Mouse (Mus musculus) neural tube, embryonic 12.5 days (tissue): ENCODE results near the gene Gtf2i. TPM values are rescaled to one million over a fixed set of nuclear protein-coding genes. Genes with fewer than 3 reads are reported as not detected.

Experiments
- ATAC-seq: fragments of 200-750 bp; cut with Nextera tagmentation; 2 replicates; pipeline ENCODE4 v1.8.0; 2017; ENCODE audit warnings: low read depth, mild to moderate bottlenecking, moderate TSS enrichment, moderate library complexity; ENCODE audit not compliant: low FRiP score
- H3K27ac ChIP-seq: fragments of 300-500 bp; sonication (generic); 2 replicates; pipeline ENCODE4 v1.5.1; 2016
- H3K27me3 ChIP-seq: fragments of 300-500 bp; sonication (generic); replicated peaks from 2 replicates; pipeline ENCODE4 v1.6.1; 2016; ENCODE audit warnings: mild to moderate bottlenecking
- H3K36me3 ChIP-seq: fragments of 300-500 bp; sonication (generic); 2 replicates; pipeline ENCODE4 v1.6.1; 2016; ENCODE audit warnings: mild to moderate bottlenecking
- H3K4me1 ChIP-seq: fragments of 300-500 bp; sonication (generic); 2 replicates; pipeline ENCODE4 v1.6.1; 2016
- H3K4me2 ChIP-seq: fragments of 300-500 bp; sonication (generic); replicated peaks from 2 replicates; pipeline ENCODE4 v1.6.1; 2016; ENCODE audit warnings: mild to moderate bottlenecking
- H3K4me3 ChIP-seq: fragments of 300-500 bp; sonication (generic); 2 replicates; pipeline ENCODE4 v1.5.1; 2016
- H3K9ac ChIP-seq: fragments of 300-500 bp; sonication (generic); 2 replicates; pipeline ENCODE4 v1.6.1; 2016; ENCODE audit warnings: mild to moderate bottlenecking
- H3K9me3 ChIP-seq: fragments of 300-500 bp; sonication (generic); 2 replicates; pipeline ENCODE4 v1.6.1; 2016; ENCODE audit warnings: mild to moderate bottlenecking
- WGBS: fragments of 180-500 bp; shearing (Covaris S2); methylation state at CpG from one replicate; pipeline ENCODE4 v1.1.7; 2016; 5-methylcytosine and 5-hydroxymethylcytosine counted together
- polyA plus RNA-seq: library from polyadenylated mRNA; unstranded; fragments of >200 nt; fragmentation: Nextera tagmentation; extraction: Ambion mirVana; gene quantifications from 2 replicates; pipeline ENCODE4 v1.2.1, GENCODE M21; 2016

Gtf2i gene
- polyA plus RNA-seq, 1 experiment from 2014 or later: 214 TPM

GRCm38 (mm10) chr5:134249245-134249649 lies 65.3 kb downstream of the Gtf2i start:
- no peaks in the 10 kb centered on the region for H3K9me3 ChIP-seq
- ATAC-seq: no peak
- H3K4me1 ChIP-seq: no peaks in the 10 kb centered on the region
- H3K27ac ChIP-seq: no peak overlapping the region
- peaks cover 97% of the 10 kb centered on the region for H3K36me3 ChIP-seq
- WGBS: 96% methylated on average over 8 of the region's 8 CpGs
- no peak overlapping the region for H3K4me2 ChIP-seq
- no peaks in the 10 kb centered on the region for H3K27me3 ChIP-seq
- H3K9ac ChIP-seq: no peak overlapping the region
- H3K4me3 ChIP-seq: no peak overlapping the region

- 94% methylated on average over 14 of the region's 14 CpGs for WGBS
- ATAC-seq: no peak
These were observed 65.8 kb downstream of the Gtf2i start for GRCm38 (mm10) chr5:134248608-134249244.

GRCm38 (mm10) chr5:134246146-134246545 lies 68.4 kb downstream of the Gtf2i start:
- Histone ChIP-seq H3K4me1 (no peaks in the 10 kb centered on the region), H3K27ac (no peak overlapping the region), H3K9ac (no peak overlapping the region), H3K36me3 (peaks cover 97% of the 10 kb centered on the region), H3K4me2 (no peak overlapping the region), H3K27me3 (no peaks in the 10 kb centered on the region), H3K4me3 (no peak overlapping the region), H3K9me3 (no peaks in the 10 kb centered on the region)
- 94% methylated on average over 5 of the region's 5 CpGs for WGBS
- no peak for ATAC-seq

More at GRCm38 (mm10) chr5:134248608-134249244, 65.8 kb downstream of the Gtf2i start:
- no peaks in the 10 kb centered on the region for H3K4me1 ChIP-seq
- no peak overlapping the region for H3K4me2 ChIP-seq
- no peak overlapping the region for H3K27ac ChIP-seq
- H3K4me3 ChIP-seq: no peak overlapping the region
- no peaks in the 10 kb centered on the region for H3K9me3 ChIP-seq
- no peak overlapping the region for H3K9ac ChIP-seq
- peaks cover 97% of the 10 kb centered on the region for H3K36me3 ChIP-seq
- no peaks in the 10 kb centered on the region for H3K27me3 ChIP-seq

GRCm38 (mm10) chr5:134244890-134245289 lies 69.7 kb downstream of the Gtf2i start:
- 94% methylated on average over 5 of the region's 5 CpGs for WGBS
- H3K4me3 ChIP-seq: no peak overlapping the region
- H3K36me3 ChIP-seq: peaks cover 100% of the 10 kb centered on the region
- H3K27ac ChIP-seq: no peak overlapping the region
- H3K27me3 ChIP-seq: no peaks in the 10 kb centered on the region
- H3K9ac ChIP-seq: no peak overlapping the region
- H3K4me2 ChIP-seq: no peak overlapping the region
- ATAC-seq: no peak
- no peaks in the 10 kb centered on the region for H3K9me3 ChIP-seq
- H3K4me1 ChIP-seq: no peaks in the 10 kb centered on the region

- H3K4me2 ChIP-seq: no peak overlapping the region
- no peaks in the 10 kb centered on the region for H3K4me1 ChIP-seq
- H3K27ac ChIP-seq: no peak overlapping the region
- no peak overlapping the region for H3K4me3 ChIP-seq
- no peak overlapping the region for H3K9ac ChIP-seq
- peaks cover 100% of the 10 kb centered on the region for H3K36me3 ChIP-seq
- ATAC-seq: no peak
- H3K9me3 ChIP-seq: no peaks in the 10 kb centered on the region
- no peaks in the 10 kb centered on the region for H3K27me3 ChIP-seq
- WGBS: 94% methylated on average over 26 of the region's 26 CpGs
These were observed 70.7 kb downstream of the Gtf2i start for GRCm38 (mm10) chr5:134243661-134244436.

- Histone ChIP-seq H3K36me3 (peaks cover 100% of the 10 kb centered on the region), H3K4me1 (0 out of 2 replicates have a peak, but pooled peaks cover 4% of the 10 kb centered on the region), H3K27ac (no peak overlapping the region), H3K4me2 (no peak overlapping the region), H3K4me3 (no peak overlapping the region), H3K9ac (no peak overlapping the region), H3K27me3 (no peaks in the 10 kb centered on the region), H3K9me3 (no peaks in the 10 kb centered on the region)
- WGBS: 86% methylated on average over 5 of the region's 5 CpGs
- ATAC-seq: no peak
These were observed 72.7 kb downstream of the Gtf2i start for GRCm38 (mm10) chr5:134241831-134242230.

GRCm38 (mm10) chr5:134237936-134238760 lies 76.4 kb downstream of the Gtf2i start:
- 67% methylated on average over 28 of the region's 28 CpGs for WGBS
- no peak overlapping the region for H3K4me3 ChIP-seq
- H3K27me3 ChIP-seq: no peaks in the 10 kb centered on the region
- H3K9me3 ChIP-seq: no peaks in the 10 kb centered on the region
- no peak overlapping the region for H3K4me2 ChIP-seq
- H3K27ac ChIP-seq: no peak overlapping the region; the same call in 1 of the 2 replicates
- no peak overlapping the region for H3K9ac ChIP-seq
- peaks cover 79% of the 10 kb centered on the region for H3K36me3 ChIP-seq
- ATAC-seq: peak; percentile 48; the same call in 1 of the 2 replicates
- peaks cover 4% of the 10 kb centered on the region for H3K4me1 ChIP-seq

- Histone ChIP-seq H3K27me3 (no peaks in the 10 kb centered on the region), H3K4me1 (peaks cover 8% of the 10 kb centered on the region), H3K36me3 (peaks cover 73% of the 10 kb centered on the region), H3K9me3 (no peaks in the 10 kb centered on the region), H3K4me2 (no peak overlapping the region), H3K4me3 (no peak overlapping the region), H3K9ac (no peak overlapping the region), H3K27ac (no peak overlapping the region)
- 93% methylated on average over 11 of the region's 11 CpGs for WGBS
- no peak for ATAC-seq
These were observed 77.1 kb downstream of the Gtf2i start for GRCm38 (mm10) chr5:134237508-134237907.

- WGBS: 86% methylated on average over 6 of the region's 6 CpGs
- Histone ChIP-seq H3K9me3 (no peaks in the 10 kb centered on the region), H3K4me2 (no peak overlapping the region), H3K4me1 (peaks cover 11% of the 10 kb centered on the region), H3K4me3 (no peak overlapping the region), H3K9ac (no peak overlapping the region), H3K27ac (no peak overlapping the region), H3K27me3 (no peaks in the 10 kb centered on the region), H3K36me3 (peaks cover 65% of the 10 kb centered on the region)
- no peak for ATAC-seq
These were observed 77.8 kb downstream of the Gtf2i start for GRCm38 (mm10) chr5:134236796-134237195.

- Histone ChIP-seq H3K27me3 (no peaks in the 10 kb centered on the region), H3K4me3 (no peak overlapping the region), H3K4me2 (no peak overlapping the region), H3K9ac (no peak overlapping the region), H3K9me3 (no peaks in the 10 kb centered on the region), H3K4me1 (peaks cover 11% of the 10 kb centered on the region), H3K27ac (no peak overlapping the region), H3K36me3 (peaks cover 60% of the 10 kb centered on the region)
- no peak for ATAC-seq
- WGBS: 93% methylated on average over 3 of the region's 3 CpGs
These were observed 78.3 kb downstream of the Gtf2i start for GRCm38 (mm10) chr5:134236241-134236640.

GRCm38 (mm10) chr5:134235111-134235510 lies 79.4 kb downstream of the Gtf2i start:
- no peak overlapping the region for H3K27ac ChIP-seq
- WGBS: 51% methylated on average over 6 of the region's 6 CpGs
- H3K27me3 ChIP-seq: no peaks in the 10 kb centered on the region
- no peak overlapping the region for H3K4me2 ChIP-seq
- no peaks in the 10 kb centered on the region for H3K9me3 ChIP-seq
- H3K4me3 ChIP-seq: no peak overlapping the region
- H3K36me3 ChIP-seq: peaks cover 49% of the 10 kb centered on the region
- H3K9ac ChIP-seq: no peak overlapping the region
- no peak for ATAC-seq
- peaks cover 11% of the 10 kb centered on the region for H3K4me1 ChIP-seq

GRCm38 (mm10) chr5:134234205-134234604 lies 80.4 kb downstream of the Gtf2i start:
- H3K27me3 ChIP-seq: no peaks in the 10 kb centered on the region
- no peak for ATAC-seq
- H3K9me3 ChIP-seq: no peaks in the 10 kb centered on the region
- H3K4me1 ChIP-seq: peaks cover 11% of the 10 kb centered on the region
- H3K9ac ChIP-seq: no peak overlapping the region
- H3K27ac ChIP-seq: no peak overlapping the region
- H3K36me3 ChIP-seq: peaks cover 40% of the 10 kb centered on the region
- no peak overlapping the region for H3K4me2 ChIP-seq
- no peak overlapping the region for H3K4me3 ChIP-seq
- WGBS: 60% methylated on average over 2 of the region's 2 CpGs
